Mouse (Mus musculus): ENCODE measurements at regions not wholly inside any gene's neighbourhood (a gene's known extent, or its start where the extent isn't known, plus 50 kb on each side); places are given as distances from the start of the nearest gene placed in this dataset.
"Not testable (repeated sequence)": the region's sequence is repeated elsewhere in the genome, so short reads cannot be mapped to it uniquely, and the experiment has no call there.

DNA sequence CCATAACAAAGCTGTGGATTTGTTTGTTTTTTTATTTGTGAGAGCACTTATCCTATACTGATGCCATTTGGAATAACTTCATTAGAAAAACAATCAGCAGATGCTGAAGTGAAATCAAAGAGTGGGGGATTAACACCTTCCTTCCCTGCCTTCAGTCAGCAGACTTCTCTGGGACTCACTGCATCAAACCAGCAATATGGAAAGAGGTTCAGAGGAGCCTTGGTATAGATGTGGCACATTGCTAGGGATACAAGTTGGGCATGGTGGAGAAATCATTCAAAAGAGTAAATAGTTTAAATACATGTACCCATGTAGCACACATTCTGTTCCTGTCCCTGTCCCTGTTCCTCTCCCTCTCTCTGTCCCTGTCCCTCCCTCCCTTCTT, 364.0 kb upstream of the Rgs18 start:
- H3K27ac ChIP-seq (replicated peaks), result no peak overlapping the region
- no peak overlapping the region for H3K4me3 ChIP-seq (replicated peaks)
- H3K9me3 ChIP-seq (replicated peaks), result no peaks in the 10 kb centered on the region
- no peak overlapping the region for H3K9ac ChIP-seq
- no peak for ATAC-seq (ENCODE audit: insufficient read depth)
- H3K4me1 ChIP-seq (replicated peaks), result no peaks in the 10 kb centered on the region; the same call in 1 of the 2 replicates
- no peaks in the 10 kb centered on the region for H3K27me3 ChIP-seq
- no peaks in the 10 kb centered on the region for H3K36me3 ChIP-seq (replicated peaks)
- H3K4me2 ChIP-seq, result no peak overlapping the region

DNA sequence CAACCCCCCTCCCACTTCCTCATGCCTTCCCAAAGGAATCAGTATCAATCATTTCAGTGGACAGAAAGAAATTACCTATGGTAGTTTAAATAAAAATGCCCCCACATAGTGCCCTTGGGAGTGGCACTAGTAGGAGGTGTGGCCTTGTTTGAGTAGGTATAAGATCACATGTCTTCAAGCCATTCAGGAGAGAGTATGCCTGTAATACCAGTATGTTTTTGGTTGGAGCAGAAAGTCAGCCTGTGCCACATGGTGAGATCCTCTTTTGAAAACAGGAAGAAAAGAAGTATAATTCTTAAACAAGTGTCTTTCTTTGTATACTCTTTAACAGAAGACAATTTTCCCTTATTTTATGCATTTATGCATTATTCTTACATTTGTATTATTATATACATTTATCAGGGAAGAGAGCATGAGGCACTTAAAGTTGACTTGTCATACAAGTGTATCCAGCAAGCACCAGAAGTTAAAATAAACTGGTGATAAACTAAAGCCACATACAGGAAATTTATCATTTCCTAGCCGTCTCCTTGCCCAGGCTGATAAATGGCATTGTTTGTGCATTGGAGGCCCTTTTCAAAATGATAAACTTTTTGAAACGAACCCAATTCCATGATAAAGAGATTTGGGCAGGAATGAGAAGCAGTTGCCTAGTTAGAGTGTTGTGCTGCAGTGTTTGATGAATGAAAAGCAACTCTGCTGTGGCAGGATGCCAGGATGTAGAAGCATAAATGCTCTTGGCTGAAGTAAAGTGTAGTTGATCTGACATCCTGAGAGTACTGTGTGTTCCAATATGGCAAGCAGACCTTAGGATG, 363.4 kb upstream of the Rgs18 start:
- Histone ChIP-seq H3K27ac (replicated peaks) (no peak overlapping the region), H3K9me3 (replicated peaks) (no peaks in the 10 kb centered on the region), H3K36me3 (replicated peaks) (no peaks in the 10 kb centered on the region), H3K4me1 (replicated peaks) (no peaks in the 10 kb centered on the region; the same call in 1 of the 2 replicates), H3K4me3 (replicated peaks) (no peak overlapping the region), H3K9ac (no peak overlapping the region), H3K27me3 (no peaks in the 10 kb centered on the region), H3K4me2 (no peak overlapping the region)
- ATAC-seq (ENCODE audit: insufficient read depth), result peak; percentile 76
- 9% methylated on average over 2 of the region's 2 CpGs for whole genome bisulfite sequencing (ENCODE audit: insufficient replicate concordance)

DNA sequence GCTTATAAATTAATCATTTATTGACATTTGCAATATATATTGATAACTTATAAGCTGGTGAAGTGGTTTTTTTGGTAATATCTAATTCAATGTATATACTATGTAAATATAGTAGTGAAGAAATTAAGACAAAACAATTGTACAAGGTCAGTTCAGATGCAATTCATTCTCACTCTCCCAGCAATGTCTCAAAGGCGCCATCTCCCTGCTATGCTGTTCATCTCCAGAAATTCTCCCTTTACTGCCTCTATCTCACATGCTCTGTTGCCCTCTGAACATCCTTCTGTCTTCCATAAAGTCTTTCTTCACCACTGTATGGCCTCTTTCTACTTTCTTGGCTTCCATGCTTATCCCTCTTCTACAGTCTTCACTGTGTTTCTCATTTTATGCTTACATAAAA, 355.8 kb upstream of the Rgs18 start:
- no peak overlapping the region for H3K9ac ChIP-seq
- H3K9me3 ChIP-seq (replicated peaks), result no peaks in the 10 kb centered on the region
- ATAC-seq (ENCODE audit: insufficient read depth), result no peak
- no peaks in the 10 kb centered on the region for H3K27me3 ChIP-seq
- whole genome bisulfite sequencing (ENCODE audit: insufficient replicate concordance), result 38% methylated on average over 1 of the region's 1 CpGs
- no peaks in the 10 kb centered on the region for H3K4me1 ChIP-seq (replicated peaks)
- no peak overlapping the region for H3K4me2 ChIP-seq
- no peaks in the 10 kb centered on the region for H3K36me3 ChIP-seq (replicated peaks)
- H3K4me3 ChIP-seq (replicated peaks), result no peak overlapping the region
- no peak overlapping the region for H3K27ac ChIP-seq (replicated peaks)

DNA sequence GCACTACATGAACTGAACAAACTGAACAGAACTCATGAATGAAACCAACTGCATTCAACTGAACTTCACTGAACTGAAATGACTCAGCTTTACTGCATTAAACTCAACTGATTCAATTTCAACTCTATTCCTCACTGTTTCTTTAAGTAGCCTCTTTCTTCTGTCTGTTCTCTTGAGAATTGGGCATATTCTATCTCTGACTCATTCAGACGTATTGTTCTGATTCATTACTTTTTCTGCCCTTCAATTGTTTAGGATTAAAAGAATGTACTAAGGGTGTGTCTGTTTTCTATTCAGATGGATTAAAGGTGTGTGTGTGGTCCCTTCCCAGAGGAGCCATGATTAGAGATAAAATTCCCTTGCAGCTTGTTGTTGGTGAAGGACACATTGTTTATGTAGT, 337.9 kb upstream of the Rgs18 start:
- no peaks in the 10 kb centered on the region for H3K27me3 ChIP-seq
- no peak overlapping the region for H3K27ac ChIP-seq (replicated peaks)
- no peak overlapping the region for H3K4me2 ChIP-seq
- ATAC-seq (ENCODE audit: insufficient read depth), result no peak
- H3K4me3 ChIP-seq (replicated peaks), result no peak overlapping the region
- H3K4me1 ChIP-seq (replicated peaks), result no peaks in the 10 kb centered on the region
- no peak overlapping the region for H3K9ac ChIP-seq
- 80% methylated on average over 1 of the region's 1 CpGs for WGBS (ENCODE audit: insufficient replicate concordance)
- no peaks in the 10 kb centered on the region for H3K36me3 ChIP-seq (replicated peaks)
- no peaks in the 10 kb centered on the region for H3K9me3 ChIP-seq (replicated peaks)

DNA sequence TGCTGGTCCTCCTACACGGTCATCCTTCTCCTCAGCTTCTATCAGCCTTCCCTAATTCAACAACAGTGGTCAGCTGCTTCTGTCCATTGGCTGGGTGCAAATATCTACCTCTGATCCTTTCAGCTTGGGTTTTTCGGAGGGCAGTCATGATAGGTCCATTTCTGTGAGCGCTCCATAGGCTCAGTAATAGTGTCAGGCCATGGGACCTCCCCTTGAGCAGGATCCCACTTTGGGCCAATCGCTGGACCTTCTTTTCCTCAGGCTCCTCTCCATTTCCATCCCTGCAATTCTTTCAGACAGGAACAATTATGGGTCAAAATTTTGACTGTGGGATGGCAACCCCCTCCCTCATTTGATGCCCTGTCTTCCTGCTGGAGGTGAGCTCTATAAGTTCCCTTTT, 331.5 kb upstream of the Rgs18 start:
- not testable (repeated sequence) for ATAC-seq (ENCODE audit: insufficient read depth)
- 57% methylated on average over 4 of the region's 4 CpGs for whole genome bisulfite sequencing (ENCODE audit: insufficient replicate concordance)

DNA sequence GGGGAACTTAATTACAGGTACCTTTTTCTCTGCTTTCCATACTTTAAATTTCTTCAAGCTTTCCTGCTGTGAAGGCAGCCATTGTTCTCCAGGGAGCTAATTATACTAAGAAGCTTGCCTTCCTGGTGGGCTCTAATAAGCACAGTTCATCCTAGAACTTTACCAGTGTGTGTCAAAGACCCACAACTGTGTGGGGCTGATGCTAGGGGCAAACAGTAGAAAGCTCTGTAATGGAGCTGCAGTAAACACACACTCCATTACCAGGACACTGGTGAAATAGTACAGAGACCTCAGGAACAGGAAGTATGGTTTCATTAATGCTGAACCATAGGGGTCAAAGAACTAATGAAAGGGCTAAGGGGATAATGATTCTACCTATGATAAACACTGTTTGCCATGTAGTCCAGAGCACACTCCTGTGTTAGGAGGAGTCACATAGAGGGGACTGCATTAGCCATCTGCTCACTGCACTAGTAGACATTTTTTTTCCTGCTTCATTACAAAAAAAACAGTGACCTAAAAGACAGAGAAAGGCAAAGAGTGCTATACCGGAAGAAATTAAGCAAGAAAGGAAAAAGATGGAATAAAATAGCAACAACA, 290.1 kb upstream of the Rgs18 start:
- Histone ChIP-seq H3K9me3 (replicated peaks) (no peaks in the 10 kb centered on the region), H3K4me1 (replicated peaks) (no peaks in the 10 kb centered on the region), H3K4me3 (replicated peaks) (no peak overlapping the region), H3K9ac (no peak overlapping the region), H3K27me3 (no peaks in the 10 kb centered on the region), H3K36me3 (replicated peaks) (no peaks in the 10 kb centered on the region), H3K4me2 (no peak overlapping the region), H3K27ac (replicated peaks) (no peak overlapping the region)
- WGBS (ENCODE audit: insufficient replicate concordance), result 70% methylated on average over 1 of the region's 1 CpGs
- no peak for ATAC-seq (ENCODE audit: insufficient read depth)

More for the DNA sequence above, 331.5 kb upstream of the Rgs18 start:
- not testable (repeated sequence) for H3K4me2 ChIP-seq; H3K36me3 ChIP-seq (replicated peaks); H3K27ac ChIP-seq (replicated peaks); H3K27me3 ChIP-seq; H3K4me1 ChIP-seq (replicated peaks); H3K9ac ChIP-seq; H3K4me3 ChIP-seq (replicated peaks); H3K9me3 ChIP-seq (replicated peaks)

DNA sequence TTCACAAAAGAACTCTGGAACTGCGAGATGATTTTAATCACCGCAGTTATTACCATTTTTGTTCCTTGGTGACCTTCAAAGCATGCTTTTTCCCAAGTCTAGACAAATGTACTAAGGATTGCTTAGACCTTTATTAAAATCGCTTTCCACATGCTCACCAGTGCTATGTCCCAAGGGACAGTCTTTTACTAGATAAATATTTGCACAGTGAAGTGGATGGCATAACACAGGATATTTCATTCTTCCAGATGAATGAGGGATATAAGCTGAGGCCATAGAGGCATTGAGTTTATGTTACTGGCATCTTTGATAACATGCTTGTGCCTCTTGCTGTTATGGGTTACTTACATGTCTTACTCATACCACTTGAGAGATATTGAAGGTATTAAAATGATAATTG, 289.1 kb upstream of the Rgs18 start:
- WGBS (ENCODE audit: insufficient replicate concordance), result 68% methylated on average over 3 of the region's 3 CpGs
- no peak for ATAC-seq (ENCODE audit: insufficient read depth)
- Histone ChIP-seq H3K36me3 (replicated peaks) (no peaks in the 10 kb centered on the region), H3K9me3 (replicated peaks) (no peaks in the 10 kb centered on the region), H3K4me3 (replicated peaks) (no peak overlapping the region), H3K4me1 (replicated peaks) (no peaks in the 10 kb centered on the region), H3K27ac (replicated peaks) (no peak overlapping the region), H3K9ac (no peak overlapping the region), H3K4me2 (no peak overlapping the region), H3K27me3 (no peaks in the 10 kb centered on the region)

DNA sequence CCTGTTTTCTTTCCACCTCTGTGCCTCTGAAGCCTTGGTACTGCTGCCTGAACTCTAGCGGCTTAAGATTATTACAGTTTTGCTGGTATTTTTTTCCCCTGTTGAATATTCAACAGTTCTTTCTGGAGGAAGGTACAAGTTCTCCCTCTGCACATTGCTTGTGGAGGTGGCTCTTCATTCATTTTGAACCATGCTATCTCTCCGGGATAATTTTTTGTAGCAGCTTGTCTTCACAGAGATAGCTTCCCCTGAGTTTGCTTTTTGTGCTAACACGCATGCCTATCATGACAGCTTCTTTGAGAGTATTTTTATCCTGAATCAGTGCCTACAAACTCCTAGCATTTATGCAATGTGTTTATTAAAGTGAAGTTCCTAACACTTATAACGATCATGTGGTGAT, 240.4 kb upstream of the Rgs18 start:
- no peaks in the 10 kb centered on the region for H3K9me3 ChIP-seq (replicated peaks)
- H3K4me3 ChIP-seq (replicated peaks), result no peak overlapping the region
- no peak overlapping the region for H3K27ac ChIP-seq (replicated peaks)
- WGBS (ENCODE audit: insufficient replicate concordance), result 65% methylated on average over 4 of the region's 4 CpGs
- no peaks in the 10 kb centered on the region for H3K36me3 ChIP-seq (replicated peaks)
- no peaks in the 10 kb centered on the region for H3K27me3 ChIP-seq
- no peak overlapping the region for H3K4me2 ChIP-seq
- ATAC-seq (ENCODE audit: insufficient read depth), result no peak
- H3K4me1 ChIP-seq (replicated peaks), result no peaks in the 10 kb centered on the region
- no peak overlapping the region for H3K9ac ChIP-seq

DNA sequence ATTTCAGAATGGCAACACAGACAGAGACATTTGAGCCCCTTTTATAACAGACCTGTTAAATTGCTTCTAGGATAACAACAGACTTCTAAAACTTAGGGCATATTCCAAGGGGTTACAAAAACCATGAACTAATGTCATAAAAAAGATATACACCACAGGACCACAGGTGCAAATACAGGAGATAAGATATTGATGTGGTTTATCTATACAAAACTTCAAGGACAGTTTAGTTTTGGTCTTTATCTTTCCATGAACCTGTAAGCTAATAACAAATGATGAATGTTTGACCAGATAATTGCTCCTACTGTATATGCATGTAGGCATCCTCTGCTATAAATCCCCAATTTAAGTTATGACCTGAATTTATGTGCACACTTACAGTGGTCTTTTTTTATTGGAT, 235.6 kb upstream of the Rgs18 start:
- Histone ChIP-seq H3K27me3 (no peaks in the 10 kb centered on the region), H3K9ac (no peak overlapping the region), H3K4me1 (replicated peaks) (no peaks in the 10 kb centered on the region), H3K27ac (replicated peaks) (no peak overlapping the region), H3K4me3 (replicated peaks) (no peak overlapping the region), H3K36me3 (replicated peaks) (no peaks in the 10 kb centered on the region), H3K4me2 (no peak overlapping the region), H3K9me3 (replicated peaks) (no peaks in the 10 kb centered on the region)
- ATAC-seq (ENCODE audit: insufficient read depth), result no peak

DNA sequence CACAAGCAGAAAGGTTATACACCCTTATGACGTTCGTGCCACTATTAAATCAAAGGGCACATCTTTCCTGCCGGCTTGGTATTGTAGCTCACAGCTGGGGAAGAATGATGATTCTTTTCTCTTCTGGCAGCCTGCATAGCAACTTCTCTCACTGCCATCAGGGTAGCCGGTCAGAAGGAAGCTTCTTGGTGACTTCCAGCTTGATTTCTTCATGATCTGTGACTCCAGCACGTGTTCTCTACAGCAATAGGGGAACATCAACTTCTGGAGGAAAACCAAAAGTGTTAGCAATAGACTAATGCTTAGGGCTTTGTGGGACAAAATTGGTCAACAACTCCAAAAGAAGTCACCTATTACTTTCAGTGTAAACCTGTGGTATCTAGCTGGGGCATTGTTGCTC, 202.9 kb upstream of the Rgs18 start:
- H3K36me3 ChIP-seq (replicated peaks), result no peaks in the 10 kb centered on the region
- H3K9me3 ChIP-seq (replicated peaks), result no peaks in the 10 kb centered on the region
- ATAC-seq (ENCODE audit: insufficient read depth), result no peak
- no peak overlapping the region for H3K4me2 ChIP-seq
- no peaks in the 10 kb centered on the region for H3K27me3 ChIP-seq
- no peak overlapping the region for H3K9ac ChIP-seq
- no peaks in the 10 kb centered on the region for H3K4me1 ChIP-seq (replicated peaks)
- no peak overlapping the region for H3K27ac ChIP-seq (replicated peaks)
- 48% methylated on average over 5 of the region's 5 CpGs for WGBS (ENCODE audit: insufficient replicate concordance)
- no peak overlapping the region for H3K4me3 ChIP-seq (replicated peaks)

DNA sequence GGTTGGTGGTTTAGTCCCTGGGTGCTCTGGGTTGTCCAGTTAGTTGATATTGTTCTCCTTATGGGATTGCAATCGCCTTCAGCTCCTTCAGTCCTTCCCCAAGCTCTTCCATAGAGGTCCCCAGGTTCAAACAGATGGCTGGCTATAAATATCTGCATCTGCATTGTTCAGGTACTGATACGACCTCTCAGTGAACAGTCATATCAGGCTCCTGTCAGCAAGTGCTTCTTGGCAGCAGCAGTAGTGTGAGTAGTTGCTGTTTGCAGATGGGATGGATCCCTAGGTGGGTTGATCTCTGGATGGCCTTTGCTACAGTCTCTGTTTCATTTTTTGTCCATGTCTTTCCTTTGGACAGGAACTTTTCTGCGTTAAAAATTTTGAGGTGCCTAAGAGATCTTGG, 190.5 kb upstream of the Rgs18 start:
- Histone ChIP-seq H3K4me1 (replicated peaks) (no peaks in the 10 kb centered on the region), H3K27ac (replicated peaks) (no peak overlapping the region), H3K4me3 (replicated peaks) (no peak overlapping the region), H3K4me2 (no peak overlapping the region), H3K36me3 (replicated peaks) (no peaks in the 10 kb centered on the region), H3K9ac (no peak overlapping the region), H3K9me3 (replicated peaks) (no peaks in the 10 kb centered on the region), H3K27me3 (no peaks in the 10 kb centered on the region)
- no peak for ATAC-seq (ENCODE audit: insufficient read depth)
- 52% methylated on average over 3 of the region's 3 CpGs for WGBS (ENCODE audit: insufficient replicate concordance)

DNA sequence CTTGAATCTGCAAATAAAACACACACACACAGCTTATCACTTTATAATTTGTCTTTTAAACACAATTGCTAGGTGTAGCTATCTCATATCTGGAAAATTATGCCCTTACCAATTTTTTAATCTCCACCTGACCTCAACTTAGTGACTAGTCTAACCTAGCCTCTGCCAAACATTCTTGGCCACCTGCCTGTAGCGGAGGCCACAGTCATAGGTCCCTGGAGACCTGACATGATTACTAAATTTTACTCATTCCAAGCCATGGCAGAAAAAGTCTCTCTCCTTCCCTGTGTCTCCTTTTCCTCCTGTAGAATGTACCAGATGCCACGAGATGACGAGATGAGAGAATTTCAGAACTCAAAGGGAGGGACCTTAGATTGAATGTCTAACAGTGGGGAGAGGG, 163.8 kb upstream of the Rgs18 start:
- Histone ChIP-seq H3K4me1 (replicated peaks) (no peaks in the 10 kb centered on the region), H3K9ac (no peak overlapping the region), H3K27ac (replicated peaks) (no peak overlapping the region), H3K4me3 (replicated peaks) (no peak overlapping the region), H3K36me3 (replicated peaks) (no peaks in the 10 kb centered on the region), H3K4me2 (no peak overlapping the region), H3K27me3 (no peaks in the 10 kb centered on the region), H3K9me3 (replicated peaks) (no peaks in the 10 kb centered on the region)
- no peak for ATAC-seq (ENCODE audit: insufficient read depth)
- WGBS (ENCODE audit: insufficient replicate concordance), result 57% methylated on average over 3 of the region's 3 CpGs

Data from liver, embryonic 15.5 days (tissue).